Mouse (Mus musculus): ENCODE results near the gene Dxo. TPM values are rescaled to one million over a fixed set of nuclear protein-coding genes. Genes with fewer than 3 reads are reported as not detected.
"Not testable (repeated sequence)": the region's sequence is repeated elsewhere in the genome, so short reads cannot be mapped to it uniquely, and the experiment has no call there.

Dxo gene
- 10 to 100 TPM; 39.7 to 42.3 TPM for total RNA-seq (2021)
- long read RNA-seq, experiment 1, partial matches to known transcripts: 5 of 15 reads
- long read RNA-seq, experiment 1, other reads (novel, unspliced or antisense): 5 of 15 reads
- long read RNA-seq, experiment 2, transcript Dxo-201 (7 exons, 1,519 nt): minor isoform, 5 of 30 reads
- long read RNA-seq, experiment 2, transcript Dxo-211 (7 exons, 1,447 nt): major isoform, 6 of 30 reads
- long read RNA-seq, experiment 2, partial matches to known transcripts: 13 of 30 reads
- long read RNA-seq, experiment 2, other reads (novel, unspliced or antisense): 6 of 30 reads

- DNase-seq (ENCODE audit: low spot score in 2 of 2): peak; percentile 96 to 97
- no peak for TF ChIP-seq CTCF (conservative IDR thresholded peaks at IDR 0.05)
- peak within 1 kb of the TSS; percentile 88 for H3K27ac ChIP-seq
- H3K4me3 ChIP-seq: peak within 1 kb of the TSS; percentile 59
Measured at GRCm38 (mm10) chr17:34836856-34837221, at the start of gene Dxo, which contains the start of gene Stk19. Gene Dxo (plus strand): TSS chr17:34837019. Gene Stk19 (minus strand): TSS chr17:34836945.

- H3K4me3 ChIP-seq: no peak overlapping the region
- H3K27ac ChIP-seq: no peak overlapping the region
- no peak for TF ChIP-seq CTCF (conservative IDR thresholded peaks at IDR 0.05)
- no peak for DNase-seq (ENCODE audit: low spot score in 2 of 2)
Measured at GRCm38 (mm10) chr17:34795016-34795415, 41.8 kb upstream of the Dxo start.

GRCm38 (mm10) chr17:34795633-34796032 is 41.2 kb upstream of the Dxo start:
- peak; percentile 77 for TF ChIP-seq CTCF (conservative IDR thresholded peaks at IDR 0.05)
- no peak overlapping the region for H3K27ac ChIP-seq
- DNase-seq (ENCODE audit: low spot score in 2 of 2): peak in 1 of 2 experiments; percentile 49
- no peak overlapping the region for H3K4me3 ChIP-seq

- H3K27ac ChIP-seq: no peak overlapping the region
- no peak for DNase-seq (ENCODE audit: low spot score in 2 of 2)
- no peak for TF ChIP-seq CTCF (conservative IDR thresholded peaks at IDR 0.05)
- no peak overlapping the region for H3K4me3 ChIP-seq
Measured at GRCm38 (mm10) chr17:34796311-34797140, 40.3 kb upstream of the Dxo start.

- not testable (repeated sequence) for H3K4me3 ChIP-seq; DNase-seq (ENCODE audit: low spot score in 2 of 2); H3K27ac ChIP-seq
Measured at GRCm38 (mm10) chr17:34797211-34797995, 39.4 kb upstream of the Dxo start.

- not testable (repeated sequence) for DNase-seq (ENCODE audit: low spot score in 2 of 2); H3K27ac ChIP-seq; H3K4me3 ChIP-seq
Measured at GRCm38 (mm10) chr17:34798071-34798470, 38.7 kb upstream of the Dxo start.

GRCm38 (mm10) chr17:34798866-34799530 is 37.8 kb upstream of the Dxo start:
- no peak for TF ChIP-seq CTCF (conservative IDR thresholded peaks at IDR 0.05)
- H3K27ac ChIP-seq: no peak overlapping the region

GRCm38 (mm10) chr17:34799531-34799925 is 37.3 kb upstream of the Dxo start:
- no peak for TF ChIP-seq CTCF (conservative IDR thresholded peaks at IDR 0.05)

More at GRCm38 (mm10) chr17:34798866-34799530, 37.8 kb upstream of the Dxo start:
- no peak for DNase-seq (ENCODE audit: low spot score in 2 of 2)
- H3K4me3 ChIP-seq: no peak overlapping the region

GRCm38 (mm10) chr17:34800781-34801305 is 36.0 kb upstream of the Dxo start:
- H3K4me3 ChIP-seq; DNase-seq (ENCODE audit: low spot score in 2 of 2); H3K27ac ChIP-seq: not testable (repeated sequence)

More at GRCm38 (mm10) chr17:34799531-34799925, 37.3 kb upstream of the Dxo start:
- H3K4me3 ChIP-seq: no peak overlapping the region
- no peak overlapping the region for H3K27ac ChIP-seq
- DNase-seq (ENCODE audit: low spot score in 2 of 2): no peak

- not testable (repeated sequence) for H3K27ac ChIP-seq; DNase-seq (ENCODE audit: low spot score in 2 of 2); H3K4me3 ChIP-seq
Measured at GRCm38 (mm10) chr17:34802756-34803155, 34.1 kb upstream of the Dxo start.

GRCm38 (mm10) chr17:34803367-34803766 is 33.5 kb upstream of the Dxo start:
- not testable (repeated sequence) for DNase-seq (ENCODE audit: low spot score in 2 of 2); H3K4me3 ChIP-seq; H3K27ac ChIP-seq

GRCm38 (mm10) chr17:34804301-34804700 is 32.5 kb upstream of the Dxo start, which contains the start of gene Cyp21a1:
Gene Cyp21a1 (minus strand): TSS chr17:34804561.
- not testable (repeated sequence) for DNase-seq (ENCODE audit: low spot score in 2 of 2); H3K4me3 ChIP-seq; H3K27ac ChIP-seq
